Mouse (Mus musculus) induced T-regulatory cell, adult 2 months (primary cell): Measurements from ENCODE around the gene Cacnb1.

ENCODE experiments used
- DNase-seq: peaks from one replicate; pipeline ENCODE4 v3.0.0-alpha.2; 2012; ENCODE audit warnings: low read depth

Cacnb1 gene

DNA sequence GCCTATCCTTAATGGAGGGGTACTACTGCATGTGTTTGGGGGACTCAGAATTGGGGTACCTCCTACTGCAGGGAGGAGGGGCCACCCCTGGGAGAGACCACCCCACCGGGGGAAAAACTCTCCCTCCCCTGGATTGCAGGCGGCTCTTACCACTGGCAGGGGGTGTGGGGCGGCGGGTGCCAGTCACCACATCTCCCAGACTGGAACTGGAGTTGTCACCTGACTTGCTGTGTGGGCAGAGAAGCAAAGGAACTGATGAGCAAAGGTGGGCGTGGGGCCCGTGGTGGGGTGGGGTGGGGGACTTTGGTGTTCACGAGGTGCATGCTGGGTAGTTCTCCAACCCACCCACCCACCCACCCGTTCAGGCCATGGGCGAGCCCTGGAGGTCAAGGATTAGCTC is 11.1 kb downstream of the Cacnb1 start:
- DNase-seq: no peak

DNA sequence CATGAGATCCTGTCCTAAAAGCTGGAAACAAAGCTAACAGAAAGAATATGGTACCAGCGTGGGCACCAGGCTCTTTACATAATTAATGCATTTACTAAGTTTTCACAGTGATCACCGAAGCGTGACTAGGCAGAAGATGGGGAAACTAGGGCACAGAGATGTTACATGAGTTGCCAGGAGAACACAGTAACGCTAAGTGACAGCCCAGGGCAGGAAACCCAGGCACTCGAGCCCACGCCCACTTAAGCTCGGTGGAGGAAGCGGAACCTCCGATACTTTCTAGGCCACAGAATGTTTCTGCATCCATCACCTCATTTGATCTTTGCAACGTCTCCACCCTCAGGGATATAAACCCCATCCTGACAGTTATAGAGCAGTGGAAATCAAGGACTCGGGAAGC is 14.7 kb downstream of the Cacnb1 start:
- DNase-seq: peak; percentile 47

DNA sequence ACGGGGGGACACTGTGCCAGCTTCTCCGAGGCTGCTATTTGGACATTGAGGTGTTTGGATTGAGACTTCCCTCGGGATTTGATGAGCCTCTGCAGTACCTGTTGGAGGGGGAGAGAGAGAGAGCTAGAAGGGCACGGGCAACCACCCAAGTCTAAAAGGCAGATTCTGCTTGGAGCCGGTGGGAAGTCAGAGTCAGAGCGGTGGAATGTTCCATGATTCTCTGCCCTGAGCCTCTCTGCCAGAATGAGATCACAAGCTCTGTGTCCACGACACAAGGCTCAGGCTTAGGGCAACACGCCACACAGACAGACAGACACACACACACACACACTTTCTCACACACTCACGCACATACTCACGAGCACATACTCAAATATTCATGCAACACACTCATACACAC is 17.1 kb downstream of the Cacnb1 start:
- no peak for DNase-seq

DNA sequence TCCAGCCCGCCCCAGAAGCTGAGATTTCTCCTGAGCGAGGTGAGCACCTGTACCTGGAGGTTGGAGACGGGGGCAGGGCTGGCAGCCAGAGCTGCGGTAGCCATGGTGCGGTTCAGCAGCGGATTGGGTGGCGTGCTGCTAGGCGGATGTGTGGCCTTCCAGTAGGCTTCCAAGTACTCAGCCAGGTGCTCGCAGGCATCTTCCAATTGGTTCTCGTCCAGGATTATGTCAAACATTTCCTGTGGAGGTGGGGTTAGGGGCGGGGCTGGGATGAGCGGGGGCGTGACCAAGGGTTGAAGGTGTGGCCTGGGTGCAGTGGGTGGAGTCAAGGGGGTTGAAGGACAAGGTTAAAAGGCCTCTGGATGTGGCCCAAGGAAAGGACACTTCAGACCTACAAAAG is 17.8 kb downstream of the Cacnb1 start:
- DNase-seq: no peak

DNA sequence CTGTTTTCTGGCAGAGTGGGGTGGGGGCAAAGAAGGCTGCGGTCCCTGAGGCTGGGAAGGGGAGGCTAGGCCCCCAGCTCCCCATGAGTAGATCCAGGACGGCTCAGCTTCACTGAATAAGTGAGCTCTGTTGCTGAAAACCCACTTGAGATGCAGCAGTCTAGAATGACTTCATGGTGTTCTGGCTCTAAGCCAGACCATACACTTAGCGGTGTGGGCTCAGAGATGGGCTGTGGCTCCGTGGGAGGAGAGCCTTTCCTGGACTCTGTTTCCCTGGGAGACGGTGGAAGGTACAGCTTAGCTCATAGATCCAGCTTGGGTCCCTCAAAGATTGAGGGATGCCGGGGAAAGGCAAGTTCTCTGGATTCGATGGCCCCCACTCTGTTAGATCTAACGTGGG is 18.7 kb downstream of the Cacnb1 start:
- no peak for DNase-seq

DNA sequence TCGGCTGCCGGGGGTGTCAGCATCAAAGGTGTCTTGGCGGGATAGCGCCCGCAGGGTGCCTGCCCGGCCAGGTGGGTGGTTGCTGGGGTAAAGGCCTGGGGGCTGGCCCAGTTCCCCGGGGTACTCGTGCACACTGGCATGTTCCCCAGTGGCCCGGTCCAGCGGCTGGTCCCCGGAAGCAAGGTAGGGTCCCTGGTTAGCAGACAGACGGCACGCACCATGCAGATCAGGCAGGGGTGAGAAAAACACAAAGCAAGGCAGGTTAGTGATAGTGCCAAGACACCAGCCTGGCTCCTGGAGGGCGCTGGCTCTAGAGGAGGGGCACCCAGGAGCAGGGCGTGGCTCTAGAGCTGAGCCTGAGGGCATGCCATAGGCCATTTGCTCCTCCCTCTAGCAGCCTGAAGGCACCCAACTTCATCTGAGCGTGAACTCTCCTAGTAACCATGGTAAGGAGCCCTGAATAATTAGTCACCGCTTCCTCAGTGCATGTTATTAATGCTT is 19.6 kb downstream of the Cacnb1 start:
- DNase-seq: peak; percentile 54

DNA sequence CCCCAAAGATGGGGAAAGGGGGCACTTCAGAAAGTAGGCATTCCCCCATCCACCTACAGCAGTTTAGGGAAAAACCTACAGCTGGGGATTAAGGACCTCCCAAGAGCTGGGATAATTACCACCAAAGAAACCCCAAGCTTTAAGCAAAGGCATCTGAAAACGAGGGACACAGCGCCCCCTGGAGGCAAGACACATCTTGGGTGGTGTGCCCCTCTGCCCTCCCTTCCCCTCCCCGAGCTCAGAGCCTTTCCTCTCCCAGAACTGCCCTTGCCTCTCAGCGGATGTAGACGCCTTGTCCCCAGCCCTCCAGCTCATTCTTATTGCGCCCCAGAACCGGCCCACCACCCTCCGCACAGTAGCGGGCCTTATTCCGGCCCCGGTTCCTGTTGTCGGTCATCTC is 20.2 kb downstream of the Cacnb1 start:
- DNase-seq: peak; percentile 94

DNA sequence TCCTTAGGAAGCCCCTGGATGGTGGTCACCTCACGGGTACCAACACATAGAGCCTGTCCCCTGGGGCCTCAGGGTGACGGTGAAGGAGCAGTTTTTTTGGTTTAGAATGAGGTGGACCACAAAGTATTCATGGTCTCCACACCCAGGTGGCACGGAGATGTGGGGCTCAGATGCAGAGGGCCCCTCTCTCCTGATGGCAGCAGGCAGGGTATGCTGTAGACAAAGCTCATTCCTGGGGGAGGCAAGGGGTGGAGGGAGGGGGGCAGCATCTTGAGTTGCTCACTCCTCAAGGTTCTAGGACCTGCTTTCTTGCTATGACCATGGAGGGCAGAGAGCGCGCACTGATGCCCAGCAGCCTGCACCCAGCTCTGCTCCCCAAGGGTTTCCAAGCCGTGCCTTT is 20.8 kb downstream of the Cacnb1 start:
- DNase-seq: peak; percentile 64

DNA sequence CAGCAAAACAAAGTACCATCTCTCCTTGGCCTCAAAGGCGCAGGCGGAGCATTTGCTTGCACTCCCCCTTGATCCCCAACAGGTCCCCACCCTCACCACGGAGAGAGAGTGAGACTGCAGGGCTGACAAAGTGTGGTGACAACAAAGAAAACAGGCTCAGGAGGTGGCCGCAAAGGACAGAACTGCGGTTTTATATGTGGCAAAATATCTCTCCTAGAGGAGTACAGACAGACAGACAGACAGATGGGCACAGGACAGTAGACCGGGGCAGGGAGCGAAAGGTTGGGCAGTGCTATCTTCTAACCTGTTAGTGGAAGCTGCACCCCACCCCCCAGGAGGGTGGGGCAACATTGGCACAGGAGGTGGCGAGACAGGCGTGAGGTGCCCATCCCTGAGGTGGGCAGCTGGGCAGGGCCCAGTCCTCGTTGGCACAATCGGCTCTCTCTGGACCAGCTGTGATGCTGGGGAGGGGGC is 21.4 kb downstream of the Cacnb1 start:
- DNase-seq: peak; percentile 85

DNA sequence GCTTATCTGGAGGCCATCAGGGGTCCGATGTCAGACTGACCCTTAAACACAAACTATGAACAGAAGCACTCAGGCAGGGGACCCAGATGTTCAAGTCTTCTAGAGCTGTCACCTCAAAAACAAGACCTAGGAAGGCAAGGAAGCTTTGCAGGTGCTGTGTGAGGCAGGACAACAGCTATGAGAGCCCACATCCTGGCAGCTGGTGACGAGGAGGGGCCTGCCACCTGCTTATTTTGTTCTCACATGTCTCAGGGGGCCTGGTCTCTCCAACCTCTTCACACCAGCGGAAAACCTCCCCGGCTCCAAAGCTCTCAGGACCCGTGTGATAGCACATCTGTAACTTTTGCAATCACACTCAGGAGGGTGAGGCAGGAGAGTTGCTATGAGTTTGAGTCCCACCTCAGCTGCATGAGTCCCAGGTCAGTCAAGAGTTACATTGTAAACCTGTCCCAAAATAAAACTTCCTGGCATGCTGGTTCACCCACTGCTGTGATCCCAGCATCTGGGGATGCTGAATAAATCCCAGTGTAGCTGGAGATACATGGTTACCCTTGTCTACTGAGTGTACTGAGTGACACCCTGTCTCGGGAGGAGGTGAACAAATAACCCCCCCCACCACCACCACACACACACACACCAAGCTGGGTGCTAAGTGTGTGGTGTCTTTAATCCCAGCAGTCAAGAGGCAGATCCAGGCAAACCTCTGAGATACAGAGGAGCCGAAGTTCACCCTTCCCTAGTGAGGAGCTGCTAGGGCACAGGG is 22.3 kb downstream of the Cacnb1 start:
- peak; percentile 94 for DNase-seq

DNA sequence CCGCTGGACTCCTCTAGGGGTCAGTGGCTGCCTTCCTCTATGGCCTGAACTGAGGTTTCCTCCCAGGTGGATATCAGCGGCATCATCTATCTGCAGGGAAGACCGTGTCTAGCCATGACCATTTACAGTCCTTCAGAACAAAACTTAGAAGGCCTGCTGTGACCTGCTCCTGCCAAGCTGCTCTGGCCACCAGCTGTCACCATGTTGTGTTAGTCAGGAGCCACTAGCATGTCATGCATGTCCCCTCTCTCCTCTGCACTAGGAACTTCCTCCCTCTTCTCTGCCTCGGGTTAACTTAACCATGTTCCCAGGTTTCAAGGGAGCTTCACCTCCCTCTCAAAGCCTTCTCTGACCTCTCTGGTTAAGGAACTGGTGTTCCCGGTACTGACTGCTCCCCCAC is 23.1 kb downstream of the Cacnb1 start:
- DNase-seq: no peak

DNA sequence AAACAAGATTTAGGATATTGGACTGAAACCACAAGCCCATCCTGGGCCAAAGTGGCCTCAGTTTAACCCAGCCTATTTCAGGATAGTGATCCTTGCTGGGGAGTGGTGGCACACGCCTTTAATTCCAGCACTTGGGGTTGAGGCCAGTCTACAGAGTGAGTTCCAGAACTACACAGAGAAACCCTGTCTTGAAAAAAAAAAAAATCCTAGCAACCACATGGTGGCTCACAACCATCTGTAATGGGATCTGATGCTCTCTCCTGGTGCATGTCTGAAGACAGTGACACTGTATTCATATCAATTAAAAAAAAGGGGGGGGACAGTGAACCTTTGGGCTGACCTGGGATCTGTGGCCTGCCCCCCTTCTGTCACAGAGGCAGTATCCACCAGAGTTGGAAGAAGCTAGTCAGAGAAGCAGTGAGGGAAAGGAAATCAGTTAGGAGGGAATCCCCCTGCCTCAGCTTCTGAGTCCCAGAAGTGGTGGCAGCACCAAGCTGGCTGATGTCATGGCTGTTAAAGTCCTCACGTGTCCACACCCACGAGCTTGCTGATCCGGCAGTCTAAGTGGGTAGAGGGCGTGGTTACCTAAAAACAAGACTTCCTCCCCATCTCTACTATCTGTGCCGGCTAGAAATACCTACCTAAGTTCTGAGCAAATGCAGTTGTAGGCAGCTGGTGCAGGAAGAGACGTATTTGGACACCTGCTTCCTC is 23.8 kb downstream of the Cacnb1 start:
- peak; percentile 97 for DNase-seq

DNA sequence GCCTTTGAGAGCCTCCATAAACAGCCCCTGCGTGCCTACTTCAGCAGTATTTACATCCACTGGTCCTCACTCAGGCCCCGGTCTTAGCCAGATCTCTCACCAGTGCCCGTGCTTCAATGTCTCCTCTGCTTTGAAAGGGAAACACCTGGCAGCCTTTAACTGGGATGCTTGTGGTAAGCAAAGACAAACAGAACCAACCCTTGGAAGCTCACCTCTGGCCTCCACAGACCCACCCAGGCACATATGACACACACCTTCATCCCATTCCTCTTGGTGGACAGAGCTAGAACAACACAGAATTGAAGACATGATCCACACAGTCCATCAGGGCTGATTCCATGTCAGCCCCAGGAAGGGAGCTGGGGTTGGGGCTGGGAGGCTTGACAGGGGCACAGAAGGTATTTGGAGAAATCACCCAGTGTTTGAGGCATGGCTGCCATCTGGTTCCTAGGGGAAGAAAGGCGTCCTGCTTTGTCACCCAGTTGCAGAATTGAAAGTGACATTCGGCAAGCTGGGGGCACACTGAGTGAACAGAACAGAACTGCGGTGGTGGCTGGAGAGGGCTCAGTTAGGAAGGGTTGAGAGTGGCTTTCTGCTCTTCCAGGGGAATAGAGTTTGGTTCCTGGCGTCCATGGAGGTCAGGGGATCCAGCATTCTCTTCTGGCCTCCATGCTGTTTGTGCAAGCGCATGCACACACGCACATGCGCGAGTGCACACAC is 24.6 kb downstream of the Cacnb1 start:
- DNase-seq: peak; percentile 58

DNA sequence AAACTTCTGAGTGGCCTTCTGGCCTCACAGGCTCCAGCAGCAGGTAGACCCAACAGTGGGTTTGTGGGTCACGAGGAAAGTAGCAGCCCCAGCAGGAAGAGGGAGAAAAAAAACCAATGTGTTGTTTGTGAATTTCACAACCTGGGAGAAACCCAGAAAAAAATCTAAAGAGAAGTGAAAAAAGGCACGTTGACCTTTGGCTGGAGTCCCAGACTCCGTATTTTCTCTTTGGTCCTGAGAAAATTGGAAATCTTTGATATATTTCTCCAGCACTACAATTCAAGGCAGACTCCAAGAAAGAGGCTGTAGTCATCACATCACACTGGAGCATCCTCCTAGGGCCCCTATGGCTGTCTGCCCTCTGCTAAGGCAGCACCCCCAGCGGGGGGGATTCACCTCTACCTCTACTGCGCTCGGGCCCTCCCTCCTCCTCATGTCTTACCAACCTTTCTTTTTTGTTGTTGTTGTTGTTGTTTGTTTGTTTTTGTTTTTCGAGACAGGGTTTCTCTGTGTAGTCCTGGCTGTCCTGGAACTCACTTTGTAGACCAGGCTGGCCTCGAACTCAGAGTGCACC is 25.4 kb downstream of the Cacnb1 start:
- peak; percentile 63 for DNase-seq

DNA sequence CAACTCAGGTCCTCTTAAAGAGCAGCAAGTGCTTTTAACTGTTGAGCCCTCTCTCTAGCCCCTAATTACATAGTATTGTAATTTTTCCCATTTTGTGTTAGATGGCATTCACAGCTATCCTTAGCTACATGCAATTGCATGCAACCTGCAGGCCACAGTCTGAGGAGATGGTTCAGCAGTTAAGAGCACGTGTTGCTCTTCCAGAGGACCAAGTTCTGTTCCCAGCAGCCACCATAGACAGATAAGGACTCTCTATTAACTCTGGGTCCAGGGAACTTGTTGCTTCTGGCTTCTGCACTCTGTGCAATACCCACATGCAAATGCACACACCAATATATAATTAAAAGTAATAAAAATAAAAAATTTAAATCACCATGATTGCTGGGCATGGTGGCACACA is 26.1 kb downstream of the Cacnb1 start:
- no peak for DNase-seq

DNA sequence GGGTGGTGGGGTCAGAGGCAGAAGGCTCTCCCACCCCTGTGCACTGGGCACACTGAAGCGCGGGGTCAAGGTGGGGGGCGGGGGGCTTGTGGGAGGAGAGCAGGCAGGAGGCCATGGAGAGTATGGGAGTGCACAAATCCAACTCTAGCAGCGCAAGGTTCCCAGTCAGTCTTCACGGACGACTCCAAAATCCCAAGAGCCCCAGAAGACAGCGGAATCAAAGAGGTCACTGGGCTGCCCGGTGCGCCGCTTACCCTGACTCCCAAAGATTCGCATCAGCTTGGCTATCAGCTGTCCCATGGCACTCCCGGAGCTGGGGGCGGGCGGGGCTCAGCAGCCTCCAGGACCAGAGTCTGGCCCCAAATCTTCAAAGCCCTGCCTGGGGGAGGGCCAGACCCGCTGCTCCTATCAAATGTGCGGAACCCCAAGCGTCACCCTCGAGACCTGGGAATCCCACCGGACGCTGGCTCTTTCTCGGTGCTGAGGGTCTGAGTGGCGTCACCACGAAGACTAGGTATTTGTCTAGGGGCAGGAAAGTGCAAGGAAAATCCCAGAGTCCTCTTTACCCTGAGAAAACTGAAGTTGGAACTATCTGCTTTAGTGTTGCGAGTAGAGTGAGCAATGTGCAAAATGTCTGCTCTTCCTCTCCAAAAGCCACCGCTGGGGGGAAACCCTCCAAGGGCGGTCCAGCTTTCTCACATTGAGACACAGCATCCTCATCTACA is 27.1 kb downstream of the Cacnb1 start, which contains the start of gene Arl5c:
Arl5c (minus strand) TSS at position 618 of the 725 bp plus-strand sequence.
- DNase-seq: peak; percentile 95

DNA sequence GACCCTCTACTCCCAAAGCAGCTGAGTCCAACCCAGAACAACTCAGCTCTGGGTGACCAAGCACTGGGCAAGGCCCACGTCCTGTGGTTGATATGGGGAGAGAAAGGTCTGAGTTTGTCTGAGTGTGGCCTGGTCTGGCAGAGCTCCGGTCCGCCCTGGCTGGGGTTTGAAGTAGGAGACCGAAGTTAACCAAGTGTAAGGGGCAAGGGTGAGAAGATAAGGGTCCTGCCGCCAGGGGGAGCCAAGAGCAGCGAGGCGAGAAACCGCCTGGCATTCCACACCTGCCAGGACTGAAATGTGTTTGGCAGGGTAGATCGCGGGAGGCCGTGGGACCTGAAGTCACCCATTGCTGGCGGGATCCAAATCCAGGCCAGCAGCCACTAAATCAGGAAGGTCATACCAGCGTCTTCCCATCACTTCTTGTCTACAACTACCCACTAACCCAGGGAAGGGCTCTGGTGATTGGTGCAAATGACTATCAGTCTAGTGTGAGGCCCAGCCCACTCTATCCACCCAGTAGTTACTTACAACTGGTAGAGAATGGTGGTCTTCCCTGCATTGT is 28.2 kb downstream of the Cacnb1 start:
- DNase-seq: peak; percentile 95

DNA sequence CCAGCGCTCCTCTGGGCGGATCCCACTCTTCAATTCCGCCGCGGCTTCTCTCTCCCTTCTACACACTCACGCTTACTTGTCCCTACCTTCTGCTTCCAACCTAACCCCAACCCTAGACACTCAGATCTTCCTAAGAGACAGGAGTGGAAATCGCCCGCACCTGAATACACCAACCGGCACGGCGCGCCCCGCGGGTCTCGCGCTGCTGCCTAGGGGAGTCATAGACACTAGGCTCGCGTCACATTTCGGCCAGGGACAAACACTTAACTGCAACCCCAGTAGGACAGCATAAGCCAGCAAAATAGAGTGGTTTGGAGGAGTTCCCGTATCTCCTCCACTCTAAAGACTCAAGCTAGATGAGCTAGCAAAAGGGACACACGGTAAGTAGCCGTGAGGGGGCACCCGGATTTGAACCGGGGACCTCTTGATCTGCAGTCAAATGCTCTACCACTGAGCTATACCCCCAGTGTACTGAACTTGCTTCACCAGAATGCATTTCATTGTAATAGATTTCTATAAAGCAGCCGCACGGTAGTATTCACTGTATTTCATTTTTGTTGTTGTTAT is 34.2 kb downstream of the Cacnb1 start:
- DNase-seq: peak; percentile 96

DNA sequence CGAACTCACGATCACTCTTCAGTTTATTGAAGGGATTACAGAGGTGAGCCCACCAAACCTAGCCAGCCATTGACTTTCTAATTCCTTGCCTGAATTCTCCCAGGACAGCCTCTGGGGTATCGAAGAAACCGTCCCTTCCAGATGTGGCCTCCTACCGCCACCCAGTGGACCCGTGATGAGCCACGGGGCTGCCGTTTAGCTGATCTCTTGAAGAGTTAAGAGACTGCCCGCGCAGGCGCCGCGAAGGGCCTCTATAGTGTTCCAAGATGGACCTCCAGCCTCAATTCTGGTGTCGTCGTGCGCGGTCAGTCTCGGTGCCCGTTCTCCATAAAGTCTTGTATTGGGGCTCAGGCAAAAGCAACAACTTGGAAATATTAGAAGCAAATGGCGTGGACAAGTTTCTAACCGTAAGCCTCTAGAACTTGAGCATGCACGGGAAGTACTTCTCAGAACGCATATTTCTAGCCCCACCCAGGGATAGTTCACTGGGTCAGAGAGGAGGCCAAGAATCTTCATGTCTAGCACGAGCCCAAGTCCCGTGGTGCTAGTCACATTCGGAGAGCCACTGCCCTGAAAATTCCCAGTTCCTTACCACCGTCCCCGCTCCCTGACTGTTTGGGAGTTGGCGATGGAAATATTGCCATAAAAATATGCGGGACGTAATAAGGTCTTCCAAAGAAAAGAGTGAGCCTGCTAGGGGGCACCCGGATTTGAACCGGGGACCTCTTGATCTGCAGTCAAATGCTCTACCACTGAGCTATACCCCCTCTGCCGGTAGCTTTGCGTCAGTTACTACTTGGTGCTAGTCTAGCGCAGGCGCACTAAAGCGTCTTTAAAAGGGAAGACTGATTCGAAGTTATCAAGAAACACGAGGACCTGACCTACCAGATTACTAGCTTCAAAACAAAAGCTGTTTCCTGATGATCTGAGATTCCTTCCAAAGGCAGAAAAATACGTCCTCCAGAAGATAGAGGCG is 35.0 kb downstream of the Cacnb1 start:
- DNase-seq: peak; percentile 97
